Mouse (Mus musculus) MEL (cell line): ENCODE measurements around the gene Daam2. TPM values are rescaled to one million over a fixed set of nuclear protein-coding genes. Genes with fewer than 3 reads are reported as not detected.

Experiments used
- DNase-seq: peaks from one replicate; pipeline ENCODE4 v3.0.0; 2011; ENCODE audit warnings: low read depth, low spot score
- H3K27ac ChIP-seq: 2 replicates; pipeline ENCODE4 v1.5.1; 2012; ENCODE audit warnings: low read depth, mild to moderate bottlenecking, control low read depth, low read length, moderate library complexity; ENCODE audit not compliant: control insufficient read depth
- H3K27me3 ChIP-seq, 2 experiments: fragments of 150-350 bp in 1 of 2; sonication (generic) in 1 of 2; 2 replicates each; pipeline ENCODE4 v1.6.1; 2012; ENCODE audit warnings: low read length in 2 of 2, mild to moderate bottlenecking in 2 of 2, improper control_type of control experiment in 1 of 2, moderate library complexity in 1 of 2; ENCODE audit not compliant: insufficient read depth in 2 of 2, control insufficient read depth in 1 of 2
- H3K36me3 ChIP-seq, 2 experiments: 2 replicates each; pipeline ENCODE4 v1.6.1; 2012 to 2014; ENCODE audit warnings: low read length in 2 of 2, improper control_type of control experiment in 1 of 2, inconsistent platforms in 1 of 2, mild to moderate bottlenecking in 1 of 2; ENCODE audit not compliant: insufficient read depth in 2 of 2, control insufficient read depth in 1 of 2
- H3K4me1 ChIP-seq, 2 experiments: fragments of 150-350 bp in 1 of 2; sonication (generic) in 1 of 2; 2 replicates each; pipeline ENCODE4 v1.6.1; 2012; ENCODE audit warnings: low read length in 2 of 2, improper control_type of control experiment in 1 of 2, mild to moderate bottlenecking in 1 of 2; ENCODE audit not compliant: insufficient read depth in 2 of 2, control insufficient read depth in 1 of 2
- H3K4me3 ChIP-seq, 2 experiments: fragments of 150-350 bp in 1 of 2; sonication (generic) in 1 of 2; 2 replicates each; pipeline ENCODE4 v1.5.1; 2012; ENCODE audit warnings: low read depth in 2 of 2, low read length in 2 of 2, mild to moderate bottlenecking in 2 of 2, moderate library complexity in 2 of 2, control low read depth in 1 of 2, improper control_type of control experiment in 1 of 2; ENCODE audit not compliant: control insufficient read depth in 1 of 2, insufficient read depth in 1 of 2
- H3K79me2 ChIP-seq: 2 replicates; pipeline ENCODE4 v1.6.1; 2012; ENCODE audit warnings: mild to moderate bottlenecking, low read length, moderate library complexity; ENCODE audit not compliant: control insufficient read depth, poor library complexity, insufficient read depth
- H3K9ac ChIP-seq: 2 replicates; pipeline ENCODE4 v1.6.1; 2012; ENCODE audit warnings: low read depth, mild to moderate bottlenecking, control low read depth, low read length, moderate library complexity; ENCODE audit not compliant: control insufficient read depth, poor library complexity, severe bottlenecking
- H3K9me3 ChIP-seq: fragments of 150-350 bp; sonication (generic); replicated peaks from 2 replicates; pipeline ENCODE4 v1.6.1; 2012; ENCODE audit warnings: mild to moderate bottlenecking, low read length, improper control_type of control experiment, moderate library complexity; ENCODE audit not compliant: insufficient read depth
- CHD2 ChIP-seq: IDR thresholded peaks from 2 replicates; pipeline ENCODE4 v1.6.1; 2011; ENCODE audit warnings: low read length, improper control_type of control experiment
- E2F4 ChIP-seq: IDR thresholded peaks from 2 replicates; pipeline ENCODE4 v1.6.1; 2011; ENCODE audit warnings: low read depth, low read length, improper control_type of control experiment, borderline replicate concordance
- ETS1 ChIP-seq: IDR thresholded peaks from 2 replicates; pipeline ENCODE4 v1.6.1; 2012; ENCODE audit warnings: low read depth, mild to moderate bottlenecking, inconsistent platforms, low read length, improper control_type of control experiment, moderate library complexity
- GATA1 ChIP-seq: IDR thresholded peaks from 2 replicates; pipeline ENCODE4 v1.6.1; 2011; ENCODE audit warnings: low read depth, low read length, improper control_type of control experiment
- HCFC1 ChIP-seq: IDR thresholded peaks from 2 replicates; pipeline ENCODE4 v1.6.1; 2012; ENCODE audit warnings: low read depth, mild to moderate bottlenecking, inconsistent platforms, low read length, improper control_type of control experiment, moderate library complexity
- JUND ChIP-seq: IDR thresholded peaks from 2 replicates; pipeline ENCODE4 v1.6.1; 2011; ENCODE audit warnings: low read depth, mild to moderate bottlenecking, improper control_type of control experiment, low read length
- KAT2A ChIP-seq: conservative IDR thresholded peaks from 2 replicates; pipeline ENCODE4 v1.6.1; 2012; ENCODE audit warnings: low read depth, low read length, improper control_type of control experiment, inconsistent platforms
- MEF2A ChIP-seq: IDR thresholded peaks from 2 replicates; pipeline ENCODE4 v1.6.1; 2014; ENCODE audit warnings: low read depth, mild to moderate bottlenecking, inconsistent platforms, low read length, improper control_type of control experiment; ENCODE audit not compliant: poor library complexity, insufficient replicate concordance, severe bottlenecking; ENCODE audit errors: extremely low read depth
- MXI1 ChIP-seq: IDR thresholded peaks from 2 replicates; pipeline ENCODE4 v1.6.1; 2011; ENCODE audit warnings: mild to moderate bottlenecking, low read depth, low read length, improper control_type of control experiment
- RAD21 ChIP-seq: IDR thresholded peaks from 2 replicates; pipeline ENCODE4 v1.6.1; 2011; ENCODE audit warnings: mild to moderate bottlenecking, low read depth, low read length, improper control_type of control experiment
- SIN3A ChIP-seq: IDR thresholded peaks from 2 replicates; pipeline ENCODE4 v1.6.1; 2012; ENCODE audit warnings: low read length, improper control_type of control experiment, inconsistent platforms
- TAL1 ChIP-seq: IDR thresholded peaks from 2 replicates; pipeline ENCODE4 v1.6.1; 2012; ENCODE audit warnings: mild to moderate bottlenecking, inconsistent platforms, low read length, moderate library complexity, mixed read lengths
- TBP ChIP-seq: IDR thresholded peaks from 2 replicates; pipeline ENCODE4 v1.8.0; 2011; ENCODE audit warnings: low read depth, low read length, improper control_type of control experiment
- USF1 ChIP-seq: IDR thresholded peaks from 2 replicates; pipeline ENCODE4 v1.6.1; 2014; ENCODE audit warnings: low read depth, mild to moderate bottlenecking, inconsistent platforms, low read length, improper control_type of control experiment, moderate library complexity
- ZC3H11A ChIP-seq: IDR thresholded peaks from 2 replicates; pipeline ENCODE4 v1.6.1; 2012; ENCODE audit warnings: low read depth, mild to moderate bottlenecking, inconsistent platforms, low read length, improper control_type of control experiment
- ZNF384 ChIP-seq: IDR thresholded peaks from 2 replicates; pipeline ENCODE4 v1.6.1; 2012; ENCODE audit warnings: low read depth, mild to moderate bottlenecking, inconsistent platforms, low read length, improper control_type of control experiment
- polyA plus RNA-seq, 2 experiments: library from polyadenylated mRNA; stranded (reverse) in 1 of 2; unstranded in 1 of 2; fragments of >175 nt in 1 of 2; fragments of >200 nt in 1 of 2; gene quantifications; 2 replicates each; pipeline versions ENCODE4 v1.2.1 to v1.2.4; 2012; ENCODE audit warnings: low replicate concordance in 2 of 2, low read depth in 1 of 2; ENCODE audit not compliant: insufficient read length in 2 of 2, insufficient read depth in 1 of 2, missing spikeins in 1 of 2
- total RNA-seq: library from RNA; depleted of rRNA; stranded (reverse); fragments of 300-350 nt; gene quantifications from 2 replicates; pipeline ENCODE4 v1.2.3, GENCODE M21; 2012

Daam2 gene
- total and polyA plus RNA-seq, 3 experiments = 0.04 to 0.28 TPM; not detected in 1

- Histone ChIP-seq H3K27me3 (no peaks in the 10 kb centered on the region), H3K27ac (no peak overlapping the region), H3K9me3 (no peaks in the 10 kb centered on the region), H3K4me3 (no peak overlapping the region), H3K9ac (no peak overlapping the region), H3K79me2 (no peaks in the 10 kb centered on the region), H3K4me1 (no peaks in the 10 kb centered on the region), H3K36me3 (no peaks in the 10 kb centered on the region)
- TF ChIP-seq MXI1 = no peak
- TF ChIP-seq E2F4 = no peak
- TF ChIP-seq ZC3H11A = no peak
- TF ChIP-seq SIN3A = no peak
- TF ChIP-seq HCFC1 = no peak
- no peak for TF ChIP-seq MEF2A
- TF ChIP-seq RAD21 = no peak
- no peak for DNase-seq
These were observed 70.9 kb downstream of the Daam2 start for GRCm38 (mm10) chr17:49493276-49493675.

DNA sequence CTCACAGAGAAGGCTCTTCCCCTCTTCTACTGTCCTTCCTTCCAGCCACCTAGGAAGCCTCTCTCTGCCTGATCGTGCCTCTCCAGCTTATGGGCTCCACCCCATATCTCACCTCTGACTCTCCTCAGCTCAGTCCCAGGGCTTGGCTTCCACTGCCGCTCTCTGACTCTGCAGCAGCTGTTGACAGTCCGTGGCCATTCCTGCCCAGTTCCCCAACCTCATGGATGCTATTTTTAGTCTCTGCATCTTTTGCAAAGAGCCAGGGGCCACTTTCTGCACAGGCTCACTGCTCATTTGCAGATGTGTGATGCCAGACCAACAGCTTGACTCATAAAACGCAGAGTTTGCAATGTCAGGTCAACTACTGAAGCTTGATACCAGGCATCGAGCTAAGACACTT, 75.0 kb downstream of the Daam2 start:
- no peak overlapping the region for H3K9ac ChIP-seq
- H3K4me1 ChIP-seq = no peaks in the 10 kb centered on the region
- no peak overlapping the region for H3K27ac ChIP-seq
- no peak overlapping the region for H3K4me3 ChIP-seq
- no peak for TF ChIP-seq TBP
- no peak for TF ChIP-seq JUND
- no peak for TF ChIP-seq GATA1
- TF ChIP-seq MXI1 = no peak
- TF ChIP-seq HCFC1 = no peak
- no peaks in the 10 kb centered on the region for H3K9me3 ChIP-seq
- H3K79me2 ChIP-seq = no peaks in the 10 kb centered on the region
- no peaks in the 10 kb centered on the region for H3K27me3 ChIP-seq
- DNase-seq = no peak
- no peaks in the 10 kb centered on the region for H3K36me3 ChIP-seq

DNA sequence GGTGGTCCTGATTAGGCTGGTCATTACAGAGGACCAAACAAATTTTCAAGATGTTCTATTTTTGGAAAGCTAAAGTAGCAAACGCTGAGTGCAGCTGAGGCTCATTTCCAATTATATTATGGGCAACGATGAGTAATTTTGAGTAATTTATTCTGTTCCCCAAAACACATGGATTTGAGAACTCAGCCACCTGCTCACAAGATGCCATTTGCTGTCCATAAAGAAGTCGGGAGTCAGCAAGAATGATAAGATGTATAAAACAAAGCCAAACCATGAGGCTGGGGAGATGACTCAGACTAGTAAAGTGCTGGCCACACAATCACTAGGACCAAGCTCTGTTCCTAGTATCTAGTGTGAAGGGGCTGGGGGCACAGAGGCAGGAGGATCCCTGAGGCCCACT, 79.7 kb downstream of the Daam2 start:
- TF ChIP-seq ZNF384 = no peak
- no peak for TF ChIP-seq USF1
- no peak for TF ChIP-seq KAT2A
- TF ChIP-seq TAL1 = no peak
- no peak for TF ChIP-seq CHD2
- TF ChIP-seq ETS1 = no peak
- Histone ChIP-seq H3K27ac (no peak overlapping the region), H3K36me3 (no peaks in the 10 kb centered on the region), H3K27me3 (no peaks in the 10 kb centered on the region), H3K4me3 (no peak overlapping the region), H3K79me2 (no peaks in the 10 kb centered on the region), H3K9me3 (no peaks in the 10 kb centered on the region), H3K4me1 (no peaks in the 10 kb centered on the region), H3K9ac (no peak overlapping the region)
- no peak for DNase-seq
